Mouse (Mus musculus) left cerebral cortex, adult 18-20 months (tissue): ENCODE measurements around the gene 2410004B18Rik. TPM values are rescaled to one million over a fixed set of nuclear protein-coding genes. Genes with fewer than 3 reads are reported as not detected.
"Not testable (repeated sequence)": the region's sequence is repeated elsewhere in the genome, so short reads cannot be mapped to it uniquely, and the experiment has no call there.

Source experiments
- DNase-seq, 2 experiments: peaks; one replicate each; pipeline ENCODE4 v3.0.0; 2021 to 2022; ENCODE audit warnings: low spot score in 2 of 2, mixed read lengths in 1 of 2
- total RNA-seq, 2 experiments: library from RNA; stranded (reverse); gene quantifications; 2 replicates each; pipeline ENCODE4 v1.2.3; 2021

2410004B18Rik gene
- total RNA-seq, 2 experiments from 2014 or later = 38.6 to 38.9 TPM

GRCm38 (mm10) chr3:145963101-145964017, 25.5 kb downstream of the 2410004B18Rik start:
- no peak for DNase-seq

DNA sequence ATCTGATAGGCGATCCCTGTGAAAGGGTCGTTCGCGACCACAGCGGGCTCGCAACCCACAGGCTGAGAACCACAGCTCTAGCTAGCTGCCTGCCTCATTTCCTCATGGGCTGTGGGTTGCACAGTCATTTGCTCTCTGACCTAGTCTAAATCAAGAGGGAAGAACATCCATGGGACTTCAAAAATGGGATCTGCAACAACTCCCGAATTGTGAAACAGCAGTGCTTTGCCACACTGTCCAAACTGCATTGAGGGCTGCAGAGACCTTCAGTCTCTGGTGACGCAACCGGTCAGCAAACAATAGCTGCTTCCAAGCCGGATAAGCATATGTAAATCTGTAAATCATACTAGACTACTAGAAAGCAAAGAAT, 26.2 kb downstream of the 2410004B18Rik start:
- DNase-seq = no peak

DNA sequence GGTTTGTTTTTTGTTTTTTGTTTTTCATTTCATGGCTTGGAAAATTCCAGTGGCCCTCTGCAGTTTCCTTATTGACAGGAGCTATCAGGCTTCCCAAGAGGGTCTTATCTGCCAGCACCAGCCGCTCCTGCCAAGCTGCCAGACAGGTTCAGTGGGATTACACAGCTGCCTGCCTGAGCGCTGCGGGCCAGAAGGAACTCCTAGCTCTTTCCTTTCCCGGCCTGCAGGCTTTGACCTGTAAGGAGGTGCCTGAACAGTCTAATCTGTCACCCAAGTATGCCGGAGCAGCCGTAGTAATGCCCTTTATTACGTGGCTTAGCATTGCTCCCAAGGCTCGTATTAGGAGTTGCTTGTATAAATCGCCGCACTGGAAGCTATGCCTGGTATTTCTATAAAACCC, 26.7 kb downstream of the 2410004B18Rik start:
- DNase-seq = no peak

- DNase-seq = not testable (repeated sequence)
Measured at GRCm38 (mm10) chr3:145965583-145965982, 27.8 kb downstream of the 2410004B18Rik start.

DNA sequence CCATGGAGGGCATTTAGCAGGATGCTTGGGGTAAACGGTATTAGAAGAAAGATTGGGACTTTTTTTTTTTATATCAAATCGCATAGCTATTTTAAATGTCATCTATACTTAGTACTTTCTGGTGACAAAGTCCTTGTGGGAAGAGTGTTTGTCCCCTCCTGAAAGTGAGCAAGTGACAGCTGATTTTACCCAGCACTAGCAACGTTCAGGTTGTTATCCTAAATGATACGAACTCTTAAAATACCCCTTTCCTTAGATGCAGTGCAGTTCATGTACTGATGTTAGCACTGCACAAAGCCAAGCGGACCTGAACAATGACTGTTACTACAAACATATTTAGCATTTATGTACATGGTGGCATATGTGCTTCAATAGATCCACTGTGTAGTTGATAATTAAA, 29.0 kb downstream of the 2410004B18Rik start:
- DNase-seq = no peak

- DNase-seq = no peak
Measured at GRCm38 (mm10) chr3:145969031-145969501, 31.3 kb downstream of the 2410004B18Rik start.

DNA sequence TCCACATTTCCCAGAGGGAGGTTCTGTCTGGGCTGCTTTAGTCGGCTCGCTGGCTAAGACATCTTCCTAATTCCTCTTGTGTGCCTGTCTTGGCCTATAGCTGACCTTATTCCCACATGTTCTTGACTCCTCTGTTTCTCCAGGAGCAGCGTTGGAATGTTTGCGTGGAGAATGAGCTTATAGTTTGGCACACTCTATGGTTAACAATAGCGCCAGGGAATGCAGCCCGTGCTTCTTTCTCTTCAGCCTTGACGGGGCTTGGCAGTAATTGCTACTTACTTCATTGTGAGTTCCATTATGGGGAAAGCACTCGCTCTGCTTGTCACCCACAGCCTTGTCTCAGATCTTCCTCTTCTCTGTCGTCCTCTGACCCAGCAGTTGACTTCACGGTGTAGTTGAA, 33.7 kb downstream of the 2410004B18Rik start:
- DNase-seq = no peak

DNA sequence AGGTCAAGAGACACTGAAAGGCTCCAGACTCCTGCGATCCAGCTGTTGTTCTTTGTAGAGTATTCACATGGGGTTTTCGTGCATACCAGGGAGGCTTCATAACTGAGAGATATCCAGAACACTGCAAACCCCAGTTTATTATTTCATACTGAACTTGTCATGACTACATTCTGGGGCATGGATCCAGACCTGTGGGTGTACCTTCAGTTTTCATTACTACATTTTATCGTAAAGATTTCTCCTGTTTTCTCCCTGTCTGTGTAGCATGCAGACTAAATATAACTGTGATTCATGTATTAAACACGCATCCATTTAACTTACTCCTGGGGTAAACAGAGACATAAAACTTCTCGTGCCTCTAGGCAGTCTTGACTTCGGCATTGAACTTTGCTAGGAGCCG, 37.2 kb downstream of the 2410004B18Rik start:
- no peak for DNase-seq

DNA sequence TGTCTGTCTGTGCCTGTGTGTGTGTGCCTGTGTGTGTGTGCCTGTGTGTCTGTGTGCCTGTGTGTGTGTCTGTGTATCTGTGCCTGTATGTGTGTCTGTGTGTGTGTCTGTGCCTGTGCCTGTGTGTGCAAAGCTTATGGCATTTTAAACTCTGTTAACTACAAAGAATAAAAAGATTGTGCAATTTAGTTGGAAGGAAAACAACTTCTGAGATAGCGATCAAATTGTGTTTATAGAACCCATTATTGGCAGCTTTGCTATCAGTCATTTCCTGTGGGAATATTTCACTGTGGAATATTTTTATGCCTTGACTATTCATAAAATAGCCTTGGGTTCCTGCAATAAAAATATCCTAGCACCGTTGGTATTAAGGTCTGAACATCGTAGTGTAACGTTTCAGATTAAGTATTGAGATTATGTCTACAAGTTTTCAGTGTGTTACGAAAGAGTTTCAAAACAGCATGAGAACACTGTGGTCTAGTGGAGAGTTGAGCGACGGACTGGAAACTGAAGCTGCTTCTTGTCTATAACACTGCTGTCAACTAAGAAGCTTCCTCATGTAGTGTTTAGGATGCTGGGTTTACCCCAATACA, 47.6 kb downstream of the 2410004B18Rik start:
- no peak for DNase-seq

- DNase-seq = no peak
Measured at GRCm38 (mm10) chr3:145986317-145987001, 48.6 kb downstream of the 2410004B18Rik start.

DNA sequence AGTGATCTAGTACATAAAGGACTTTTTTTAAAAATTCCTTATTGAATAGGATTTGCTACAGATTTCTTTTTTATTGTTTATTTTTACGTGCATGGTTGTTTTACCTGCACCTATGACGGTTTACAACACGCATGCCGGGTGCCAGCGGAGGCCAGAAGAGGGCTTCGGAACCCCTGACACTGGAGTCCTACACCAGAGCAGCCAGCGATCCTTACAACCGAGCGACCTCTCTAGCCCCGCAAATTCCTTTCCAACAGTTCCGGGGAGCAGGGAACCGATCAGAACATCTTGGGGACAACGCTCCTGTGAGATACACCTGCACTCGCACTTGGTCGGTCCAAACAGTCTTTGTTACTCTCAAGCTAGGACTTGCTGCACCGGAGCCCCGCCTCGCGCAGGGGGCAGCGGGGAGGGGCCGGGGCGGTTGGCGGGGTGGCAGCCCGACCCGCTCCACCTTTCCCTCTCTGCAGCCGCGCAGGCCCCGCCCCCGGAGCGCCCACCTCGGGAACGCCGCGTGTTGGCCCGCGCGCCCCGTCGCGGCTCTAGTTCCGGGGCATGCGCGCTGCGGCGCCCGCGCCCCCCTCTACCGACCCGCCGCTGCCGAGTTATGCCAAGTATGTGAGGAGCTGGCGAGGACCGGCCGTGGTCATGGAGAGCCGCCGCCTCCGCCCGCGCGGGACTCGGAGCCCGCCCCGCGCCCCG, 49.6 kb downstream of the 2410004B18Rik start, which contains the start of gene Syde2:
Syde2 (plus strand) TSS at position 603 of the 702 bp plus-strand sequence.
- peak; percentile 37 to 48 for DNase-seq

- DNase-seq = peak; percentile 16 to 50
Measured at GRCm38 (mm10) chr3:145987970-145988683, 50.3 kb downstream of the 2410004B18Rik start.

DNA sequence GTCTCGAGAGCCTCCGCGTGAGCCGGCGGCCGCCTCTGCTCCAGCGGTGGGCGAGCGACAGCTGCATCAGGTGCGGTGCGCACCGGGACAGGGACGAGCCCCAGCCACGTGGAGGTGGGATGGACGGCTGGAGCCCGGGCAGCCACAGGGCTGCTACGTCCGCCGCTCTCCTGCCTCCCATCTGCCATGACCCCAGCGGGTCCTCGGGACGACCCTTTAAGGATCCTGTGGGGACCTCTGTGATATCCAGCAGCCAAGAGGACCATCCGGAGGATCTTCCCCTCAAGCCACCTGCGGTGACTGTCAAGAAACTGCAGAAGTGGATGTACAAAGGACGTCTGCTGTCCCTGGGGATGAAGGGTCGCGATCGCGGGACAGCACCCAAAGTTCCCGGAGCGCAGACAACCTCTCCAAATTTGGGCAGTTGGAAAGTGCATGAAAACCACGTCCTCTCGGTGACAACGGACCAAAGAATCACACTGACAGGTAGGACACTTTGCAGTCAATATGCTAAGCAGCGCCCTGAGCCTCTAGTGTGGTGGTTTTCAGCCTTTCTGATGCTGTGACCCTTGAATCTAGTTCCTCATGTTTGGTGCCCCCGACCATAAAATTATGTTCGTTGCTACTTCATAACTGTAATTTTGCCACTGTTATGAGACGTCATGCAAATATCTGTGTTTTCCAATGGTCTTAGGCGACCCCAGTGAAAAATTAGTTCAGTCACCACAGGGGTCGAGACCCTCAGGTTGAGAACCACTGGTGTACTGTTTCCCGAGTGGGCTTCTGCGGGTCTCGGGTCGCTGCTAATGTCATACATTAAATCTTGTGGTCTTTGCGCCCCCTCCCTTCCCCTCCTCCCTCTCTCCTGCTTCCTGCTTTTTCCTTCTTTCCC, 51.1 kb downstream of the 2410004B18Rik start:
- no peak for DNase-seq

- DNase-seq = no peak
Measured at GRCm38 (mm10) chr3:145989576-145990081, 51.8 kb downstream of the 2410004B18Rik start.

- no peak for DNase-seq
Measured at GRCm38 (mm10) chr3:145991130-145991529, 53.3 kb downstream of the 2410004B18Rik start.

GRCm38 (mm10) chr3:145991976-145992730, 54.3 kb downstream of the 2410004B18Rik start:
- DNase-seq = no peak

- peak in 1 of 2 experiments; percentile 12 for DNase-seq
Measured at GRCm38 (mm10) chr3:145992796-145993195, 55.0 kb downstream of the 2410004B18Rik start.

GRCm38 (mm10) chr3:145993481-145994201, 55.8 kb downstream of the 2410004B18Rik start:
- DNase-seq = no peak
